Mouse (Mus musculus): ENCODE results near the gene Mcam.

GRCm38 (mm10) chr9:44115599-44115998 is 18.7 kb upstream of the Mcam start:
- TF ChIP-seq CTCF (IDR thresholded peaks at IDR 0.05; ENCODE audit: borderline replicate concordance, insufficient read depth, low read depth, low read length) (no peak), POLR2A (IDR thresholded peaks at IDR 0.05; ENCODE audit: borderline replicate concordance, insufficient read depth, low read length) (no peak)
